Comparison of ENCODE assay signal across 8 mouse cellular contexts in genomic region chr11:69706775-69707479, GRCm38 (mm10). TPM values are rescaled to one million over a fixed set of nuclear protein-coding genes. Genes with fewer than 3 reads are reported as not detected.
A peak's percentile ranks its signal among the peaks of the same experiment; 100 is the strongest.
DNase-seq lines count a peak whose midpoint lies in the region; ATAC-seq lines count a peak whose summit lies in the region.
"Had no signal": no experiment of that assay in that cellular context is flagged by ENCODE, and none has a peak within 500 bp of the region (broad histone marks: within the 10 kb centered on the region; RNA-seq: fewer than 3 reads in every experiment).

No protein-coding gene starts in this region.

- no peak overlapping the region for H3K27ac ChIP-seq in midbrain, embryonic 11.5 days (ENCODE audit: low read depth, low read length)
- no peak overlapping the region for H3K27ac ChIP-seq in midbrain, embryonic 15.5 days

- no peak overlapping the region for H3K4me2 ChIP-seq in midbrain, embryonic 11.5 days
- H3K4me2 ChIP-seq in midbrain, embryonic 15.5 days: no peak overlapping the region

- H3K9ac ChIP-seq in midbrain, embryonic 11.5 days (ENCODE audit: low read length): no peak overlapping the region
- H3K9ac ChIP-seq in midbrain, embryonic 15.5 days: no peak overlapping the region

- 50% methylated on average over 6 of the region's 6 CpGs for WGBS in midbrain, embryonic 11.5 days
- 49% methylated on average over 6 of the region's 6 CpGs for WGBS in midbrain, embryonic 15.5 days

- no peak for ATAC-seq in midbrain, embryonic 11.5 days (ENCODE audit: low FRiP score)
- no peak for ATAC-seq in midbrain, embryonic 15.5 days (replicated peaks)
- no peak for ATAC-seq in megakaryocyte, adult 5-6 weeks (ENCODE audit: poor library complexity, severe bottlenecking)

- no peaks in the 10 kb centered on the region for H3K27me3 ChIP-seq in midbrain, embryonic 11.5 days (ENCODE audit: control insufficient read depth, insufficient read depth, low read length)
- no peaks in the 10 kb centered on the region for H3K27me3 ChIP-seq in midbrain, embryonic 15.5 days (replicated peaks)

- no peak overlapping the region for H3K4me3 ChIP-seq in midbrain, embryonic 11.5 days (ENCODE audit: low read depth, low read length)
- H3K4me3 ChIP-seq in midbrain, embryonic 15.5 days: no peak overlapping the region

- no peaks in the 10 kb centered on the region for H3K36me3 ChIP-seq in midbrain, embryonic 11.5 days (ENCODE audit: control insufficient read depth, insufficient read depth, low read length)
- no peaks in the 10 kb centered on the region for H3K36me3 ChIP-seq in midbrain, embryonic 15.5 days (replicated peaks)

- no peaks in the 10 kb centered on the region for H3K4me1 ChIP-seq in midbrain, embryonic 11.5 days (ENCODE audit: control insufficient read depth, insufficient read depth, low read length)
- no peaks in the 10 kb centered on the region for H3K4me1 ChIP-seq in midbrain, embryonic 15.5 days

- DNase-seq in midbrain, embryonic 11.5 days (ENCODE audit: low spot score, missing footprints): peak; percentile 86
- peak; percentile 90 for DNase-seq in adrenal gland, postnatal 10 days
- DNase-seq in cerebellum, postnatal 36 days: peak; percentile 97 to 99
- peak; percentile 89 to 92 for DNase-seq in kidney, postnatal 36 days
- DNase-seq in neural tube, embryonic 10.5 days (ENCODE audit: extremely low spot score, low spot score): no peak

- no peaks in the 10 kb centered on the region for H3K9me3 ChIP-seq in midbrain, embryonic 11.5 days (ENCODE audit: control insufficient read depth, low read length)
- H3K9me3 ChIP-seq in midbrain, embryonic 15.5 days: no peaks in the 10 kb centered on the region

RNA-seq across cellular contexts. Expression of gene Tnfsfm13, which starts 11.0 kb away (rescaled TPM):
- 0.78 and 1.6 TPM in 2 replicates for polyA plus RNA-seq in midbrain, embryonic 11.5 days (2014; fragmentation: Nextera tagmentation; extraction: Ambion mirVana)
- polyA plus RNA-seq in midbrain, embryonic 15.5 days (2015; fragmentation: Nextera tagmentation; extraction: Ambion mirVana): 1.2 and 1.8 TPM in 2 replicates
- total RNA-seq in adrenal gland, postnatal 10 days (2021): 1 to 10 TPM; 4.2 to 5.1 TPM
- total RNA-seq in megakaryocyte, adult 5-6 weeks (2015): 11.6 and 13.6 TPM in 2 replicates
- 8.5 and 12.2 TPM in 2 replicates for total RNA-seq in megakaryocyte, adult 5-6 weeks (2017)

RNA-seq across cellular contexts. Expression of gene Tnfsf12, which starts 11.3 kb away (rescaled TPM):
- polyA plus RNA-seq in midbrain, embryonic 11.5 days (2014; fragmentation: Nextera tagmentation; extraction: Ambion mirVana): 2.0 and 2.8 TPM in 2 replicates
- 2.0 and 2.4 TPM in 2 replicates for polyA plus RNA-seq in midbrain, embryonic 15.5 days (2015; fragmentation: Nextera tagmentation; extraction: Ambion mirVana)
- 10 to 100 TPM; 18.1 to 19.2 TPM for total RNA-seq in adrenal gland, postnatal 10 days (2021)
- total RNA-seq in megakaryocyte, adult 5-6 weeks (2015): 25.5 and 25.9 TPM in 2 replicates
- 3.2 and 4.9 TPM in 2 replicates for total RNA-seq in megakaryocyte, adult 5-6 weeks (2017)

RNA-seq across cellular contexts. Expression of gene Tnfsf13, which starts 21.3 kb away (rescaled TPM):
- not detected in 2 replicates for polyA plus RNA-seq in midbrain, embryonic 11.5 days (2014; fragmentation: Nextera tagmentation; extraction: Ambion mirVana)
- 0.37 and 0.68 TPM in 2 replicates for polyA plus RNA-seq in midbrain, embryonic 15.5 days (2015; fragmentation: Nextera tagmentation; extraction: Ambion mirVana)
- total RNA-seq in adrenal gland, postnatal 10 days (2021): 1 to 10 TPM; 2.0 to 5.0 TPM
- total RNA-seq in megakaryocyte, adult 5-6 weeks (2015): 37.7 and 47.2 TPM in 2 replicates
- total RNA-seq in megakaryocyte, adult 5-6 weeks (2017): 74.3 and 78.9 TPM in 2 replicates
- polyA plus RNA-seq: stomach, embryonic 14.5 days had no signal

RNA-seq across cellular contexts. Expression of gene Senp3, which starts 25.0 kb away (rescaled TPM):
- 80.6 and 90.8 TPM in 2 replicates for polyA plus RNA-seq in midbrain, embryonic 11.5 days (2014; fragmentation: Nextera tagmentation; extraction: Ambion mirVana)
- 116 and 122 TPM in 2 replicates for polyA plus RNA-seq in midbrain, embryonic 15.5 days (2015; fragmentation: Nextera tagmentation; extraction: Ambion mirVana)
- 10 to 100 TPM; 62.6 to 76.3 TPM for total RNA-seq in adrenal gland, postnatal 10 days (2021)
- total RNA-seq in megakaryocyte, adult 5-6 weeks (2015): 94.3 and 104 TPM in 2 replicates
- 68.9 and 80.8 TPM in 2 replicates for total RNA-seq in megakaryocyte, adult 5-6 weeks (2017)

RNA-seq across cellular contexts. Expression of gene Eif4a1, which starts 34.7 kb away (rescaled TPM):
- 877 and 900 TPM in 2 replicates for polyA plus RNA-seq in midbrain, embryonic 11.5 days (2014; fragmentation: Nextera tagmentation; extraction: Ambion mirVana)
- polyA plus RNA-seq in midbrain, embryonic 15.5 days (2015; fragmentation: Nextera tagmentation; extraction: Ambion mirVana): 460 and 473 TPM in 2 replicates
- 100 to 1,000 TPM; 598 to 631 TPM for total RNA-seq in adrenal gland, postnatal 10 days (2021)
- 457 and 494 TPM in 2 replicates for total RNA-seq in megakaryocyte, adult 5-6 weeks (2015)
- 511 and 523 TPM in 2 replicates for total RNA-seq in megakaryocyte, adult 5-6 weeks (2017)

Comparison
In these comparisons a context has a peak if more than half of its experiments do, and no peak if none do; other contexts are left out.
1. RNA of gene Tnfsf13, which starts 21.3 kb away (total RNA-seq): 37.7 to 78.9 TPM in megakaryocyte, adult 5-6 weeks; 2.0 to 5.0 TPM in adrenal gland, postnatal 10 days; every median in the first group is over 4 times any median in the second.